Mouse (Mus musculus) stomach, postnatal 0 days (tissue): Measurements from ENCODE around the gene Fam171a2.

Experiments used
- CTCF ChIP-seq: IDR thresholded peaks from 2 replicates; pipeline ENCODE4 v1.5.1; 2016; ENCODE audit warnings: antibody characterized with exemption, low read depth, mild to moderate bottlenecking, moderate library complexity
- EP300 ChIP-seq: optimal IDR thresholded peaks from 2 replicates; pipeline ENCODE3; 2016; ENCODE audit warnings: antibody characterized with exemption

- TF ChIP-seq CTCF: no peak
- TF ChIP-seq EP300: no peak
Observed at GRCm38 (mm10) chr11:102432115-102432843, 15.2 kb downstream of the Fam171a2 start.
